Mouse (Mus musculus) adrenal gland, postnatal 10 days (tissue): ENCODE measurements around the gene Pcca. TPM values are rescaled to one million over a fixed set of nuclear protein-coding genes. Genes with fewer than 3 reads are reported as not detected.
A peak's percentile ranks its signal among the peaks of the same experiment; 100 is the strongest.

Source experiments
- DNase-seq: peaks from one replicate; pipeline ENCODE4 v3.0.0; 2021; ENCODE audit warnings: mixed read lengths
- total RNA-seq, 2 experiments: library from RNA; stranded (reverse); gene quantifications; 2 replicates each; pipeline ENCODE4 v1.2.3; 2021

Gene Pcca
- total RNA-seq, 2 experiments from 2014 or later = 167 to 170 TPM

DNA sequence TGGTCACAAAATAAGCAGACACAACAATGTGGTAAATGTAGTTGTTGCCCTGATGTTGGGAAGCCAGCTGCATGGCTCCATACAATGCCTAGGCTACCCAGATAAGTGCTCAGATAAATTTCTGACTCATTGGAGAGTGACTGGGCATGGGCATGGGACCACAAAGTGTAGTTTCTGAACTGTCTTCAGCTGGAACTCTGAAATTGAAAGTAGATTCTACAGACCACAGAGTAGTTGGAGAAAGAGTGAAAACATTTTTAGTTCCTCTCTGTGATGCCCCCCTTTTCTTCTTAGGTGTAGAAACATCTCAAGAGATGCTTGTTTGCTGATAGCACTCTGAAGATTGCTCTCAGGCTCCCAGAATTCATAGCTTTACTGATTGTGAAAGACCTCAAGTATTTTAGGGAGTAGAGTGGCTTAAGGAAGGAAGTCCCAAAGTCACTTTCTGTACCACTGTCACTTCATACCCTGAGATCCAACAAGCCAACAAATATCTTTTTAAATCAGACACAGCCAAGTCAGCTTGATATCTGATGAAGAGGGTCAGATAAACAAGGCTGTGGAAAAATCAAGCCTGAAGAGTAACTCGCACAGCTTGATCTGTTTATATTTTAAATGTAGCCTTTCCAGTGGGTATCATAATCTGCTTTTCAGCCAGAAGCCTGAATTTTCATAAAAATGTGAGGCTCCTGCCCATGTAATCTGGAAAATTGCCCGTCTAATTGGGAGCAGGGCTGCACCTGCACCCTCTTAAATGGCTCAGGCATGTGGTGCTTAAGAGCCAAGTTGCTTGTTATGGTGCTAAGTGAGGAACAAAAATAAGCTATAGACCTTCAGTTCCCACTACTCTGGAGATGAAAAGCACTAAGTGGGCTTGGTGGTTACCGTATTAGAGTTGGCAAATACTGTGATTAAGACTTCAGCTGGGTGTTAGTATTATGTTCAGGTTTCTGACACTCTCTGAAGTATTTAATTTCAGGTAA is 214.0 kb downstream of the Pcca start:
- DNase-seq = no peak

- DNase-seq = no peak
These were observed 217.4 kb downstream of the Pcca start for GRCm38 (mm10) chr14:122751552-122751951.

GRCm38 (mm10) chr14:122753278-122753677 is 219.2 kb downstream of the Pcca start:
- no peak for DNase-seq

DNA sequence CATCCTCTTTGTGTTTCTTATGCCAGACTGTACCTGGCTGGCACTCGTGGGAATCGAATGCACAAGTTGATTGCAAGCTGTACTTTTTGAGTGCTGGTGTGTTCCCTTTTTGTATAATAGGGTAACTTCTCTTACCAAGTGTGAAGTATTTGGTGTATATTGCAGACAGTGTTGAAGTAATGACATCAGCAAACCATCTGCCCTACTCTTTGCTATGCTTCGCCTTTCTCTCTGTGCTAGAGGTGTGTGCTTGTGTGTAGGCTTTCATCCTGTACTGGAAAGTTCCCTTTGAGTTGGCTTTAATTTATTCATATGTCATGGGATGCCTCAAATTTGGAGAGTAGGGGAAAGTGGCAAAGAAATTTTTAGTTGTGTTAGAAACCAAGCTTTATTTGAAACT is 220.2 kb downstream of the Pcca start:
- DNase-seq = no peak

DNA sequence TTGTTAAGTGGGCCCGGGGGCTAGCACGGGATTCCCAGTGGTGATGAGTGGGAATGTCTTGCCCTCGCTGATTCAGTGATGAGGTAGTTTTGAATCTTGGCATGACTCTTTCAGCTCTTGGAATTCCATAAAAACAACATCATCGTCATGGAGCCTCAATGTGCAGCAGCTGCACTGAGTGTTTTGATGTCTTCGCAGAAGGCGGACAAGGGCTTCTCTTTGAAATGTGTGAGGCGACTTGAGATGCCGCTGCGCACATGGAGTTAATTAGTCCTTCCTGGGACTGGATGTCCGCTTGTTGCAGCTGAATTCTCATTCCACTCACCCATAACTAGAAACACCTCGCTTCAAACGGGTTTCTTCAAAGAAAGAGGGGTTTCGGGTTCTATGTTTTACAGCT is 221.4 kb downstream of the Pcca start:
- no peak for DNase-seq

DNA sequence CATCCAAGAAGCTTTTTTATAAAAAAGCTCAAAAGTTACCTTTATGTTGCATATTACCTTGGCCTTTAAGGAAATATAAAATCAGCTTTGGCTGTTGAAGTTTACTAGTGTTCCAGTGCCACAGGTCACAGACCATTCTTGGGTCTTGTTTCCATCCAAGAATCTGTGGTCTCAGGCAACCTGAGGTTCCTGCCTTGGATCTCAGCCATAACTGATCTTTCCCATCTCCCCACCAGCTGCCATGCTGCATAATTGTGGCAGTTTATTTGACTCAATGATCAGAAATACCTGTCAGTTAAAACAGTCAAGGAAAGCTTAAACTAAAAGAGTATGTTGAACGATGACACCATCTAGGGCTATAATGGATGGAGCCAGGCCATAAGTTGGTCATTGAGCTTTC is 222.5 kb downstream of the Pcca start:
- DNase-seq = no peak

- no peak for DNase-seq
These were observed 225.8 kb downstream of the Pcca start for GRCm38 (mm10) chr14:122759890-122760289.

- DNase-seq = no peak
These were observed 226.7 kb downstream of the Pcca start for GRCm38 (mm10) chr14:122760803-122761202.

- DNase-seq = no peak
These were observed 228.5 kb downstream of the Pcca start for GRCm38 (mm10) chr14:122762603-122763002.

DNA sequence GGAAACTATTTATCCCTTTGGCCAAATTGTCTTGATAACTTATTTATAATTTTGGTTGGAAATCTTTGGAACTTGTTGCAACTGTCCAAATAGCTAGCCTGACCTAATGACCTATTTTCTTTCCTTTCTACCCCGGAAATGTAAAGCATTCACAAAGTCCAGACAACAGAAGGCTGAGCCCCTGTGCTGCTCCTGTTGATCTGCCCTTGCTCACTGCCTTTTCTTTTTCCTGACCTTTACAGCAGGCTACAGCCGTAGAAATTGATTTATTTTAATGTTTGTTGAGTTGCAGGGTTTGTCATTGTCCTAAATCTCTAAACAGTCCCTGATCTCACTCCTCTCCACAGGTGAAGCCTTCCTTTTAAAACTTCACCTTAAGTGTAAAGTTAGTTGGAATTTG is 231.8 kb downstream of the Pcca start:
- no peak for DNase-seq

GRCm38 (mm10) chr14:122766448-122766847 is 232.3 kb downstream of the Pcca start:
- no peak for DNase-seq

DNA sequence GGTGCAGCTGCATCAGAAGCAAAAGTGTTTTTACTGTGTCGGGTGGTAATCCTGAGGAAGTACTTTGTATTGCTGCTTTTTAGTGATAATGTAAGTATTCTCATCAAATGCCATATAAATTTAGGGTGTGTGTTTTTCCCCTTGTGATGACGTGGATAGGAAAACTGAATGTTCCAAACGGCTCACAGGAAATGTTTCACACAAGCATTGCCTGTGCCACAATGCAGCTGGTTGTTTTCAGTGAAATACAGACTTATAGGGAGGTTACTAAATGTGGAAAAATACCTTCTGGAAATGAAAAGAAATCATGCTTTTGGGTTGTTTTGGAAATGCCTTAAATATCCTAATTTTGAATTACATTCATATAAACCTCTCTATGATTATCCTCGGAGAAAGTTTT is 250.6 kb downstream of the Pcca start:
- no peak for DNase-seq

DNA sequence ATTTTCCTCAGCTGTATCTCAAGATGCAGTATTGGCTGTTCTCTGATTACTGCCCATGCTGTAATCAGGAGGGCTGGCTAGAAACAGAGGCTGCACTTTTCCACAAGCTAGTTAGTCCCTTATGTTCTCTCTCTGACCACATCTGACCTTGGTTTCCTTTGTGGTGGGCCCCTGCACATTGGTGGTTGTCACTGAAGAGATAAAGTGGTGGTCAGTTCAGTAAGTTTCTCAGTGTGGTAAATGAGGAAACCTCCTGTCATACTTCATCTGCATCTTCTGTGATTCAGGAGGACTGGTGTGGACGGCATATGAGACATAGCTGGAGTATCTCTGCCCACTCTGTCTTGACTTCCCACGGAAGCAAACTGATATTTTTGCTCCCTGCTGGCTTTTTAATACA is 254.1 kb downstream of the Pcca start:
- no peak for DNase-seq

DNA sequence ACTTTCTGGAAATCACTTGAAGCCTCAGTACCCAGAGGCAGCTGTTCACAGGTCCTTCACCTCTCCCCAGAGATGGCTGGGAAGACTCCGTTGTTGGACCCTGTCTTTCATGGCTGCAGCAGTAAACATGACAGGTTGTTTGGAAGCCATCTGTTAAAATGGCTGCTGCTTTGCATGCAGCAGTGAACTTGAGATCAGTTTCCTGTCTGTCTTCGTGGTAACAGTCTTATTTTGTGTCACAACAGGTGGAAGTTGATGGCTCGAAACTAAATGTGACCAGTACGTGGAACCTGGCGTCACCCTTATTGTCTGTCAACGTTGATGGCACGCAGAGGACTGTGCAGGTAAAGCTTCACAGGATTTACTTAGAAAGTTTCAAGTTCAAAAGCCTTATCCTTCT is 256.0 kb downstream of the Pcca start:
- no peak for DNase-seq

GRCm38 (mm10) chr14:122793368-122793767 is 259.2 kb downstream of the Pcca start:
- DNase-seq = no peak

DNA sequence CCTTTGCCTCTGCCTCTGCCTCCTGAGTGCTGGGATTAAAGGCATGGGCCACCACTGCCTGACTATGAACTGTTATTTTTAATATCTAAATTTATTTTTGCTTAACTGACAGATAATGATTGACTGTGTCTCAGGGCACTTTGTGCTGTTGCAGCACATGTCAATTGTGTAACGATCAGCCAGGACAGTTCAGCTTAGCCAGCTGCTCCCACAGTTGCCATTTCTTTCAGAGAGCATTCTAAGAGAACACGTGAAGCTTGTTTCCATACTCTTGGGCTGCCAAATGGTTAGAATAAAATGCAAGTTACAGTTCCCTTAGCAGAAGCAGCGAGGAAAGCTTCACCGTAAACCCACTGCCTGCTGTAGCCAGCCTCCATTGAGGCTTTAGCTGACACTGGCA is 266.2 kb downstream of the Pcca start:
- DNase-seq = peak; percentile 12

DNA sequence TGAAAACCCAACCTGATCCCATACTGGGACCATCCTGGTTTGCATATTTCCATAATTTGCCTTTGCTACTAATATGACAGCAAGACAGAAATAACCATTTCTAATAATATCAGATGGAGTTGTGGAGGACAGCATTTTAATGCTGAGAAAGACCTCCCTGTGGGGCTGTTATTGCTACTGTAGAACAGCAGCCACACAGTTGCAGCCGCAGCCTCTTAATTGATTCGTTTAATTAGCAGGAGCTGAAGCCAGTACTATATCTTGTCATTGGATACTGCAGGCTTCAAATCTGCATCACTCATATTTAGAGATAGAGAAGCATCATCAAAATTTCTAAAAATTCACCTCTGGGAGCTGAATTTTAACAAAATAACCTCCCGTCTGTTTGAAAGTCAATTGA is 286.9 kb downstream of the Pcca start:
- DNase-seq = no peak

- no peak for DNase-seq
These were observed 289.7 kb downstream of the Pcca start for GRCm38 (mm10) chr14:122823791-122824190.

GRCm38 (mm10) chr14:122825464-122825863 is 291.3 kb downstream of the Pcca start:
- no peak for DNase-seq

GRCm38 (mm10) chr14:122830433-122830832 is 296.3 kb downstream of the Pcca start:
- no peak for DNase-seq

DNA sequence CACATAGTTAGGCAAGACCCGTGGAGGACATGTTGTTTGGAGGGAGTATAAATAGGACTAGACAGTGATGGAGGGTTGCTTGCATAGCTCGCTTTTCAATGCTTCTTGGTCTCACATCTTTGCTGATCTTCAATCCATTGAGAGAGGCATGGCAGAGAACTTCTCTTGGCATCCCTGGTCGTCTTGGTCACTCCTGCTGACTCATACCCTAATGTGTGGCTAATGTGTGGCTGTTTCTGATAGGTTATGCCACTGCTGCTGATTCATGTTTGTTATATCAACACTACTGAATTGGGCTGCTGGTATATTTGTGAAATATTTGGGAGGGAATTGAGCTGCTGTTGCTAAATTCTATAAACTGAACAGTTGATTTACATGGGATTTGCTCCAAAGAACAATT is 299.5 kb downstream of the Pcca start:
- no peak for DNase-seq

- DNase-seq = no peak
These were observed 300.6 kb downstream of the Pcca start for GRCm38 (mm10) chr14:122834753-122835152.

DNA sequence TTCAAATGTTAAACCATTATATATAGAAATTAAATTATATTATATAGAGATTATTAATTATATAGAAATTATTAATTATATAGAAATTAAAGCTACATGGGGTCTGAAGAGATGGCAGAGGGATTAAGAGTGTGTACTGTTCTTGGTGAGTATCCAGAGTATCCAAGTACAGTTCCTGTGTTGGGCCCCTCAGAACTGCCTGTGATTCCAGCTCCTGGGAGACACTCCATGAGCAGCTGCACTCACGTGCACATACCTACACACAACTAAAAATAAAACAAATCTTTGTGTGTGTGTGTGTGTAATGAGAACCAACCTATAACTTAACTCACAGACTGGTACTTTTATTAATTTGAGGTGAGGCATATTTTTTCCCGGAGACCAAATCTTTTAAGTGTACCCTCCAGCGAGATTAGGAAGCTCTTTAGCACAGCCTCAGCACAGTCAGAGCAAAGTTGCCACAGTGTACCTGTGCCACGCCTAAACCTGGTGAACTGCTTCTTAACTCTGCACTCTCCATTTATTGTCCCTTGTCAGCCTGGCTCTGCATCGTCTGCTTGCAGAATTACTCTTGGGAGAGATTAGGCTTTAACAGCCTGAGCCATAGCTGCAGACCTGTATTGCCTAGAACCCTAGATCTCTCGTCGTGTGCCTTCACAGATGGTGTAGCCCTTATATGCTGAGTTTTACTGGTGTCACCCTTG is 301.5 kb downstream of the Pcca start:
- DNase-seq = no peak

- DNase-seq = no peak
These were observed 302.1 kb downstream of the Pcca start for GRCm38 (mm10) chr14:122836221-122836620.
